Mouse (Mus musculus): ENCODE data around the gene Surf2.

GRCm38 (mm10) chr2:26933304-26934055, 17.3 kb downstream of the Surf2 start, which contains the start of the genes Surf4 and Stkld1:
- peak; percentile 64 for TF ChIP-seq POLR2A (IDR thresholded peaks at IDR 0.05; ENCODE audit: low read depth, low read length)
- no peak for TF ChIP-seq CTCF (conservative IDR thresholded peaks at IDR 0.05; ENCODE audit: insufficient read depth, insufficient read length, low read depth, low read length)

Measured in kidney, adult 2 months (tissue).